Comparison of ENCODE assay signal across 27 mouse cellular contexts in the genomic region with DNA sequence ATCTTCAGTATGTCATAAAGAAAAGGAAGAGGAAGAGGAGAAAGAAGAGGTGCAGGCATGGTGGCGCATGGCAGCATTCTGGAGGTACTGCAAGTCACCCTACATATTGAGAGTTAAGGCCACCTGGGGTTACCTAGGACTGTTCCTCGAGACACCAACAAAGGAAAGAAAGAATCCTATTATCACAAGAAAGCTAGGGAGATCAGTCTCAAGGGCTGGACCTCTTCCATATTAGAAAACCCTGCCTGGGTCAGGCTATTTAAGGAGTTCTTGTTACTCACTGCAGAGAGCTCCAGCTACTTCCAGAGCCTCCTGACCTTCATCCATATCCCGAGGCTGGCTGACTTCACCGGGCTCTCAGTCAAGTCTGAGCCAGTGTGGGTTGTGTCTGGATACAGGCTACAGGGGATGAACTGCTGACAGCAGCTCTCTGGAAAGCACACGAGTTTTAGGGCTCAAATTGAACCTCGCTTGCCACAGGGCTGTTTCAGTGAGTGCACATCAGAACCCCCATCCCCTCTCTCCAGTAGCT. TPM values are rescaled to one million over a fixed set of nuclear protein-coding genes. Genes with fewer than 3 reads are reported as not detected.
DNase-seq lines count a peak whose midpoint lies in the region; ATAC-seq lines count a peak whose summit lies in the region.
"Had no signal": no experiment of that assay in that cellular context is flagged by ENCODE, and none has a peak within 500 bp of the region (broad histone marks: within the 10 kb centered on the region; RNA-seq: fewer than 3 reads in every experiment).

No protein-coding gene starts in this region.

- WGBS in midbrain, embryonic 11.5 days, result 51% methylated on average over 6 of the region's 6 CpGs
- WGBS in midbrain, embryonic 13.5 days, result 53% methylated on average over 6 of the region's 6 CpGs

- no peak overlapping the region for H3K4me3 ChIP-seq in midbrain, embryonic 11.5 days (ENCODE audit: low read depth, low read length)
- H3K4me3 ChIP-seq in midbrain, embryonic 13.5 days (replicated peaks), result no peak overlapping the region
- H3K4me3 ChIP-seq: embryonic facial prominence, embryonic 12.5 days; forebrain, embryonic 15.5 days; hindbrain, embryonic 10.5 days; midbrain, embryonic 10.5 days; neural tube, embryonic 13.5 days had no signal

- no peak overlapping the region for H3K9ac ChIP-seq in midbrain, embryonic 11.5 days (ENCODE audit: low read length)
- H3K9ac ChIP-seq in midbrain, embryonic 13.5 days (replicated peaks), result no peak overlapping the region
- H3K9ac ChIP-seq: embryonic facial prominence, embryonic 12.5 days; forebrain, embryonic 15.5 days; neural tube, embryonic 13.5 days had no signal

- ATAC-seq in midbrain, embryonic 11.5 days (ENCODE audit: low FRiP score), result no peak
- ATAC-seq in midbrain, embryonic 13.5 days, result no peak
- 0 out of 2 replicates have a peak, but pooled peaks have one; percentile 15 for ATAC-seq in megakaryocyte progenitor cell, adult 5-6 weeks (replicated peaks; ENCODE audit: poor library complexity)
- ATAC-seq: activated CD4-positive, CD25-positive, alpha-beta regulatory T cell, adult 4 months; forebrain, embryonic 15.5 days had no signal

- no peak overlapping the region for H3K4me2 ChIP-seq in midbrain, embryonic 11.5 days
- no peak overlapping the region for H3K4me2 ChIP-seq in midbrain, embryonic 13.5 days (replicated peaks)
- H3K4me2 ChIP-seq: embryonic facial prominence, embryonic 12.5 days; forebrain, embryonic 15.5 days; neural tube, embryonic 13.5 days had no signal

- no peak overlapping the region for H3K27ac ChIP-seq in midbrain, embryonic 11.5 days (ENCODE audit: low read depth, low read length)
- no peak overlapping the region for H3K27ac ChIP-seq in midbrain, embryonic 13.5 days
- H3K27ac ChIP-seq: embryonic facial prominence, embryonic 12.5 days; forebrain, embryonic 15.5 days; hindbrain, embryonic 10.5 days; midbrain, embryonic 10.5 days; neural tube, embryonic 13.5 days had no signal

- H3K4me1 ChIP-seq in midbrain, embryonic 11.5 days (ENCODE audit: control insufficient read depth, insufficient read depth, low read length), result no peaks in the 10 kb centered on the region
- H3K4me1 ChIP-seq in midbrain, embryonic 13.5 days (replicated peaks), result no peaks in the 10 kb centered on the region
- H3K4me1 ChIP-seq: embryonic facial prominence, embryonic 12.5 days; forebrain, embryonic 15.5 days; hindbrain, embryonic 10.5 days; midbrain, embryonic 10.5 days; neural tube, embryonic 13.5 days had no signal

- no peaks in the 10 kb centered on the region for H3K9me3 ChIP-seq in midbrain, embryonic 11.5 days (ENCODE audit: control insufficient read depth, low read length)
- no peaks in the 10 kb centered on the region for H3K9me3 ChIP-seq in midbrain, embryonic 13.5 days
- H3K9me3 ChIP-seq: embryonic facial prominence, embryonic 12.5 days; forebrain, embryonic 15.5 days; hindbrain, embryonic 10.5 days; midbrain, embryonic 10.5 days; neural tube, embryonic 13.5 days had no signal

- H3K36me3 ChIP-seq in midbrain, embryonic 11.5 days (ENCODE audit: control insufficient read depth, insufficient read depth, low read length), result no peaks in the 10 kb centered on the region
- H3K36me3 ChIP-seq in midbrain, embryonic 13.5 days, result no peaks in the 10 kb centered on the region
- H3K36me3 ChIP-seq: embryonic facial prominence, embryonic 12.5 days; forebrain, embryonic 15.5 days; hindbrain, embryonic 10.5 days; midbrain, embryonic 10.5 days; neural tube, embryonic 13.5 days had no signal

- DNase-seq in midbrain, embryonic 11.5 days (ENCODE audit: low spot score, missing footprints), result peak; percentile 67
- peak; percentile 27 for DNase-seq in NIH3T3 (ENCODE audit: low read depth)
- DNase-seq in adrenal gland, adult 8-10 months, result peak; percentile 45
- DNase-seq in kidney, adult 8-10 months, result no peak
- DNase-seq in T-cell, adult 2 months (ENCODE audit: low spot score), result no peak
- DNase-seq: cerebellum, adult 8-10 months; kidney, adult 18-20 months; kidney, postnatal 4 days; retina, postnatal 1 day; thymus, adult 2 months had no signal

- no peaks in the 10 kb centered on the region for H3K27me3 ChIP-seq in midbrain, embryonic 11.5 days (ENCODE audit: control insufficient read depth, insufficient read depth, low read length)
- no peaks in the 10 kb centered on the region for H3K27me3 ChIP-seq in midbrain, embryonic 13.5 days
- H3K27me3 ChIP-seq: embryonic facial prominence, embryonic 12.5 days; forebrain, embryonic 15.5 days; neural tube, embryonic 13.5 days had no signal

RNA-seq across cellular contexts. Expression of gene Pfkfb3, which starts 17.2 kb away (rescaled TPM):
- polyA plus RNA-seq in midbrain, embryonic 11.5 days (2014; fragmentation: Nextera tagmentation; extraction: Ambion mirVana), result 13.8 TPM in 2 replicates
- 23.4 and 24.8 TPM in 2 replicates for polyA plus RNA-seq in midbrain, embryonic 13.5 days (2015; fragmentation: Nextera tagmentation; extraction: Ambion mirVana)
- total RNA-seq in adrenal gland, adult 8-10 months (2022), result 100 to 1,000 TPM in 1 of 4 experiments, 10 to 100 TPM in 3; 62.7 to 118 (median 75.9) TPM
- total RNA-seq in megakaryocyte progenitor cell, adult 5-6 weeks (2015), result 48.2 and 49.0 TPM in 2 replicates
- 40.9 and 45.9 TPM in 2 replicates for total RNA-seq in megakaryocyte progenitor cell, adult 5-6 weeks (2017)

RNA-seq across cellular contexts. Expression of gene Rbm17, which starts 32.9 kb away (rescaled TPM):
- polyA plus RNA-seq in midbrain, embryonic 11.5 days (2014; fragmentation: Nextera tagmentation; extraction: Ambion mirVana), result 187 and 205 TPM in 2 replicates
- polyA plus RNA-seq in midbrain, embryonic 13.5 days (2015; fragmentation: Nextera tagmentation; extraction: Ambion mirVana), result 140 and 146 TPM in 2 replicates
- total RNA-seq in adrenal gland, adult 8-10 months (2022), result 100 to 1,000 TPM in 1 of 4 experiments, 10 to 100 TPM in 3; 82.5 to 121 (median 96.2) TPM
- total RNA-seq in megakaryocyte progenitor cell, adult 5-6 weeks (2015), result 137 and 153 TPM in 2 replicates
- 129 and 175 TPM in 2 replicates for total RNA-seq in megakaryocyte progenitor cell, adult 5-6 weeks (2017)

RNA-seq across cellular contexts. Expression of gene Gm17490, which starts 55.0 kb away (rescaled TPM):
- polyA plus RNA-seq in midbrain, embryonic 11.5 days (2014; fragmentation: Nextera tagmentation; extraction: Ambion mirVana), result not detected in 2 replicates
- polyA plus RNA-seq in midbrain, embryonic 13.5 days (2015; fragmentation: Nextera tagmentation; extraction: Ambion mirVana), result not detected in 2 replicates
- not detected for total RNA-seq in adrenal gland, adult 8-10 months (2022)
- not detected in 2 replicates for total RNA-seq in megakaryocyte progenitor cell, adult 5-6 weeks (2015)
- total RNA-seq in megakaryocyte progenitor cell, adult 5-6 weeks (2017), result not detected in 2 replicates
- total RNA-seq: gastrocnemius, adult 18-20 months; layer of hippocampus, postnatal 25 days; left cerebral cortex, postnatal 14 days had no signal
- polyA plus RNA-seq: activated CD4-positive, CD25-positive, alpha-beta regulatory T cell, adult 4 months; cortical plate, adult 2 months; embryonic facial prominence, embryonic 12.5 days; forebrain, embryonic 15.5 days; gonadal fat pad, adult 2 months; hindbrain, embryonic 10.5 days; limb, embryonic 14.5 days; liver, embryonic 16.5 days; midbrain, embryonic 10.5 days; neural tube, embryonic 13.5 days; small intestine, adult 2 months; thymus, adult 2 months; urinary bladder, adult 2 months had no signal

Comparison
In these comparisons a context has a peak if more than half of its experiments do, and no peak if none do; other contexts are left out.
1. DNase-seq: peak in midbrain, embryonic 11.5 days (single experiment), NIH3T3 (single experiment) and adrenal gland, adult 8-10 months (single experiment); none in kidney, adult 8-10 months (0 of 2) and T-cell, adult 2 months (single experiment).